Mouse (Mus musculus) hindbrain, embryonic 11.5 days (tissue): ENCODE measurements around the gene Hist1h4d. TPM values are rescaled to one million over a fixed set of nuclear protein-coding genes. Genes with fewer than 3 reads are reported as not detected.
"Not testable (repeated sequence)": the region's sequence is repeated elsewhere in the genome, so short reads cannot be mapped to it uniquely, and the experiment has no call there.

ENCODE experiments used
- ATAC-seq: fragments of 200-750 bp; cut with Nextera tagmentation; 2 replicates; pipeline ENCODE4 v1.8.0; 2017; ENCODE audit warnings: mild to moderate bottlenecking, moderate TSS enrichment, moderate library complexity; ENCODE audit not compliant: low FRiP score
- DNase-seq: peaks from one replicate; pipeline ENCODE4 v3.0.0-alpha.2; 2015; ENCODE audit warnings: low spot score
- H3K27ac ChIP-seq: fragments of 300-500 bp; sonication (generic); 2 replicates; pipeline ENCODE4 v1.5.1; 2014; ENCODE audit warnings: mild to moderate bottlenecking, low read depth, low read length
- H3K27me3 ChIP-seq: fragments of 300-500 bp; sonication (generic); 2 replicates; pipeline ENCODE4 v1.6.1; 2014; ENCODE audit warnings: mild to moderate bottlenecking, low read length, moderate library complexity, mixed read lengths; ENCODE audit not compliant: control insufficient read depth, insufficient read depth
- H3K36me3 ChIP-seq: fragments of 300-500 bp; sonication (generic); 2 replicates; pipeline ENCODE4 v1.6.1; 2014; ENCODE audit warnings: mild to moderate bottlenecking, low read length, moderate library complexity, mixed read lengths; ENCODE audit not compliant: control insufficient read depth, insufficient read depth
- H3K4me1 ChIP-seq: fragments of 300-500 bp; sonication (generic); replicated peaks from 2 replicates; pipeline ENCODE4 v1.6.1; 2014; ENCODE audit warnings: low read length, mixed read lengths; ENCODE audit not compliant: control insufficient read depth, insufficient read depth
- H3K4me2 ChIP-seq: fragments of 300-500 bp; sonication (generic); replicated peaks from 2 replicates; pipeline ENCODE4 v1.6.1; 2014; ENCODE audit warnings: mild to moderate bottlenecking, low read depth, low read length
- H3K4me3 ChIP-seq: fragments of 300-500 bp; sonication (generic); 2 replicates; pipeline ENCODE4 v1.5.1; 2014; ENCODE audit warnings: low read depth, low read length
- H3K9ac ChIP-seq: fragments of 300-500 bp; sonication (generic); 2 replicates; pipeline ENCODE4 v1.6.1; 2014; ENCODE audit warnings: low read depth, low read length
- H3K9me3 ChIP-seq: fragments of 300-500 bp; sonication (generic); 2 replicates; pipeline ENCODE4 v1.6.1; 2016; ENCODE audit warnings: low read length; ENCODE audit not compliant: control insufficient read depth
- WGBS: fragments of 180-500 bp; shearing (Covaris S2); extraction: QIAGEN DNeasy Blood & Tissue Kit; methylation state at CpG from one replicate; pipeline ENCODE4 v1.1.7; 2014; 5-methylcytosine and 5-hydroxymethylcytosine counted together
- polyA plus RNA-seq: library from polyadenylated mRNA; unstranded; fragments of >200 nt; fragmentation: Nextera tagmentation; extraction: Ambion mirVana; gene quantifications from 2 replicates; pipeline ENCODE4 v1.2.1, GENCODE M21; 2014

The Hist1h4d gene
- polyA plus RNA-seq, 1 experiment from 2014 or later: 95.9 TPM

DNA sequence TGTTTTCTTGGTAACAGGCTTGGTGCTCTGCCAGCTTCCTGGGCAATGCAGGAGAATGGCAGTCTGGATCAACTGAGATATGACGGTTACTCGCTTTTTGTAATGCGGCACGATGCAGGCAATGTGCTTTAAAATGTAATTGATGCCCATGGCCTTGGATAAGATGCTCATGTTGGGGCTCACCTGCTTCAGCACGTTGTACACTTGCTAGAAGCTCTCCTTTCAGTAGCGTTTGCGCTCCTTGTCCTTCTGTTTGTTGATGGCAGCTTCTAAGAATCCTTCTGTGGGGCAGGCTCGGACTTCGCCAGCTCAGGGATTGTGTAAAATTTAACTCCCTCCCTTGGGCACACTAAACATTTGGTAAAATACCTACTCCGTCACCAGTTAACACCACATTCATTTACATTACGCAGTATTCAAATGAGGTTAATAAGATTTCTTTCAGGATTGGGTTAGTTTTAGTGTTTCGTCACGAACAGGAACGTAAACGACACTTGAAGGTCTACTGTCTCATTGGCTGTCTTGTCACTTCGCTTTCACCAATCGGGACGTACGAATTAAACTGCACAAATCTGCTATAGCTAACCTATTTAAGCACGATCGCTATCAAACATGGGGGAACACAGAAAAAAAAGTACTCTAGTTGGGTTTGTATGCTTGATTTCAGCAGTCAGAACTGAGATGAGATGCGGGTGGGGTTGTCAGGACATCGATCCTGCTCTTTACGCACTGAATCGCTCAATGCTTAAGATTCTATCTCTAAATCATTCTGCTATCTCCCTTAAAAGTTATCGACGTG is 39.5 kb downstream of the Hist1h4d start, which contains the start of gene Hist1h2be:
Gene Hist1h2be (minus strand): TSS at position 392 of the 799 bp plus-strand sequence.
- Histone ChIP-seq H3K27ac (peak within 1 kb of the TSS; percentile 96), H3K4me2 (peak within 1 kb of the TSS; percentile 93), H3K4me3 (peak within 1 kb of the TSS; percentile 61), H3K9me3 (no peaks in the 10 kb centered on the region), H3K9ac (peak within 1 kb of the TSS; percentile 89), H3K4me1 (no peaks in the 10 kb centered on the region), H3K27me3 (no peaks in the 10 kb centered on the region), H3K36me3 (no peaks in the 10 kb centered on the region)
- WGBS: under 1% methylated on average over 27 of the region's 27 CpGs
- ATAC-seq (peak; percentile 87), DNase-seq (peak; percentile 81)

DNA sequence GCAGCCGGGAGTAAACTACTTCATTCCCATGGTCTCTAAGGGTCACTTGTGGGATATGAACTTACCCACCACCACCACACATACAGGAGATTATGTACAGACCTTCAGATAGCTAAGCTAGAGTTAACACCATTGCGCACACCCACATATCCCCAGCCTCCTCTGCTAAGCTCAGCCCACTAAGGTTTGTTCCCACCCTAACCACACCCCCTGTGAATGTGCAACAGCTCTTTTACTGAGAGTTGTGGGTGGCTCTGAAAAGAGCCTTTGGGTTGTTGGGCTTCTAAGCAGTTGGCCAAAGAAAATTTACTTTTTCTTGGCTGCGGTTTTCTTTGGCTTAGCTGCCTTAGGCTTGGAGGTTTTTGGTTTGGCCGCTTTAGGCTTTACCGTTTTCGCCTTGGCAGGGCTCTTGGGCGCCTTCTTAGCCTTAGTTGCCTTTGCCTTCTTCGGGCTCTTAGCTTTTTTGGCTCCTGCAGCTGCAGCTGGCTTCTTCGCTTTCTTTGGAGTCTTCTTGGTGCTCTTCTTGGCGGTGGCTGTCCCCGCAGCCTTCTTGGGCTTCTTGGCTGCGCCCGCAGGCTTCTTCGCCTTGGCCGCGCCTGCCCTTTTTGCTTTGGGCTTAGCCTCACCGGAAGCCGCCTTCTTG is 40.3 kb downstream of the Hist1h4d start:
- WGBS: 1% methylated on average over 18 of the region's 18 CpGs
- H3K4me2 ChIP-seq: peak overlapping the region; percentile 93
- peak overlapping the region; percentile 61 for H3K4me3 ChIP-seq
- no peaks in the 10 kb centered on the region for H3K36me3 ChIP-seq
- H3K27ac ChIP-seq: peak overlapping the region; percentile 96
- DNase-seq (no peak), ATAC-seq (peak; percentile 84)
- peak overlapping the region; percentile 89 for H3K9ac ChIP-seq
- no peaks in the 10 kb centered on the region for H3K9me3 ChIP-seq
- H3K27me3 ChIP-seq: no peaks in the 10 kb centered on the region
- no peaks in the 10 kb centered on the region for H3K4me1 ChIP-seq

DNA sequence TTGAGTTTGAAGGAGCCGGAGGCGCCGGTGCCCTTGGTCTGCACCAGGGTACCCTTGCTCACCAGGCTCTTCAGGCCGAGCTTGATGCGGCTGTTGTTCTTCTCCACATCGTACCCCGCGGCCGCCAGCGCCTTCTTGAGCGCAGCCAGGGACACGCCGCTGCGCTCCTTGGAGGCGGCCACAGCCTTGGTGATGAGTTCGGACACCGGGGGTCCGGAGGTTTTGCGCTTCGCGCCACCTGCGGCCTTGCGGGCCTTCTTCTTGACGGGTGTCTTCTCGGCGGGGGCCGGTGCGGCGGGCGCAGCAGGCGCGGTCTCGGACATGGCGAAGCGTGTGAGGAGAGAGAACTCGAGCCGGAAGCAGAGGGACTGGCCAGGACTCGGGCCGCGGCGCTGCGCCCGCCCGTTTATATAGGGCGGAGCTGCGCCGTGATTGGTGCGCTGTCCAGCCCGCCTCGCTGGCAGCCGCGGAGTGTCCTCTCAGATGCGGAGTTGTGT is 40.8 kb downstream of the Hist1h4d start, which contains the start of gene Hist1h1e:
Gene Hist1h1e (minus strand): TSS at position 384 of the 497 bp plus-strand sequence.
- ATAC-seq: peak; percentile 95
- H3K27me3 ChIP-seq, H3K9me3 ChIP-seq, H3K36me3 ChIP-seq, H3K4me1 ChIP-seq: not testable (repeated sequence)
- Histone ChIP-seq H3K4me3 (peak within 1 kb of the TSS; percentile 61), H3K27ac (peak within 1 kb of the TSS; percentile 96), H3K4me2 (peak within 1 kb of the TSS; percentile 93), H3K9ac (peak within 1 kb of the TSS; percentile 89)
- WGBS: under 1% methylated on average over 51 of the region's 53 CpGs
- DNase-seq: peak; percentile 95

DNA sequence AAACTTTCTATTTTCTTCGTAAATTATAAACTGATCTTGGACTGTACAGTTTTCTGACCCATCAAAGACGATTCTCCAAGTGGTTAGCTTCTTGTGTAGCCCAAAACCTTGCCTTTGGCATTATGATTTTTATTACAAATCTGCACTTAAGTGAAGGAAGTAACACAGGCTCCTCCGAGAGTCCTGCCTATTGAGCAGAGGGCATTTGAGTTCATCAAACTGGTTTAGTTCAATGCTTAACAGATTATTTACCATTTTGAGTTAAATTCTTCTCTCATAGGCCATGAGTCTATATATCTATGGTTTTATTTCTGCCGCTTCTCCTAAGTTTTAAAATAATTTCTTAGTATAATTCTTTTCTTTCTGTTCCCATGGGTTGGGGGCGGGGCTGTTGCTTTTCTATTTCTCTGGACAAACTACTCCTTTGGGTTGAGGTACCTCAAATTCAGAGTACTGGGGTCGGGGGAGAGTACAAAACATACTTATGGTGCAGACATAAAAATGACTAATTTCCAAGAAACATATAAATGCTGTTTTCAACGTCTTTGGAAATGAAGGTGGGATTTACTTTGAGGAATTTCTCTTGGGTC is 41.6 kb downstream of the Hist1h4d start:
- H3K27me3 ChIP-seq: no peaks in the 10 kb centered on the region
- no peaks in the 10 kb centered on the region for H3K9me3 ChIP-seq
- H3K9ac ChIP-seq: peak overlapping the region; percentile 51
- no peak for ATAC-seq
- H3K4me1 ChIP-seq: no peaks in the 10 kb centered on the region
- DNase-seq: no peak
- WGBS: 30% methylated on average over 7 of the region's 7 CpGs
- H3K4me3 ChIP-seq: peak overlapping the region; percentile 61
- peak overlapping the region; percentile 96 for H3K27ac ChIP-seq
- H3K4me2 ChIP-seq: peak overlapping the region; percentile 93
- H3K36me3 ChIP-seq: no peaks in the 10 kb centered on the region

DNA sequence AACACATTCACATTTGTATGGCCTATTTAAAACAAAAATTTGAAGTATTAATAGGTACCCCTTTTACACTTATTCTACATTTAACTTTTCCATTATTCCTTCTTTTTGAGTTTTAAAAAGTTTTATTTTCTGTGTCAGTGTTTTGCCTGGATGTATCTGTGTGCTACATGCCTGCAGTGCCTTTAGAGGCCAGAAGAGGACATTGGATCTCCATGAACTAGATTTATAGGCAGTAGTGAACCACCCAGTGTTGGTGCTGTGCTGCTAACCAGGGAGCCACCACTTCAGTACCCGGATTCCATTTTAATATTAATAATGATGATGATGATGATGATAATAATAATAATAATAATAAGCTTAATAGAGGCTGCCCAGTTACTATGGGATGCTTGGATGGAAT is 49.3 kb downstream of the Hist1h4d start:
- no peaks in the 10 kb centered on the region for H3K9me3 ChIP-seq
- no peak overlapping the region for H3K9ac ChIP-seq
- H3K36me3 ChIP-seq: no peaks in the 10 kb centered on the region
- 50% methylated on average over 1 of the region's 1 CpGs for WGBS
- ATAC-seq (no peak), DNase-seq (no peak)
- H3K4me3 ChIP-seq: no peak overlapping the region
- H3K4me2 ChIP-seq: no peak overlapping the region
- H3K27me3 ChIP-seq: no peaks in the 10 kb centered on the region
- no peak overlapping the region for H3K27ac ChIP-seq
- H3K4me1 ChIP-seq: no peaks in the 10 kb centered on the region

Other genes starting within 250 kb of the Hist1h4d start
- gene Zfp322a, start 212.4 kb upstream of the Hist1h4d start, polyA plus RNA-seq: 65.0 and 65.6 TPM in 2 replicates
- gene Abt1, start 157.7 kb upstream of the Hist1h4d start, polyA plus RNA-seq: 12.1 and 13.4 TPM in 2 replicates
- gene Btn1a1, start 115.7 kb upstream of the Hist1h4d start, polyA plus RNA-seq: not detected in 2 replicates
- gene Btn2a2, start 92.7 kb upstream of the Hist1h4d start, polyA plus RNA-seq: 0.15 and 0.18 TPM in 2 replicates
- 4.7 TPM in 2 replicates for gene Hist1h4h, start 50.5 kb upstream of the Hist1h4d start, polyA plus RNA-seq
- gene Hist1h2af, start 47.7 kb upstream of the Hist1h4d start, polyA plus RNA-seq: 3.6 and 8.4 TPM in 2 replicates
- 3.7 and 4.8 TPM in 2 replicates for gene Hist1h3g, start 46.2 kb upstream of the Hist1h4d start, polyA plus RNA-seq
- gene Hist1h2bh, start 38.2 kb upstream of the Hist1h4d start, polyA plus RNA-seq: 0.60 and 0.89 TPM in 2 replicates
- gene Hist1h3f, start 37.5 kb upstream of the Hist1h4d start, polyA plus RNA-seq: 1.0 and 1.1 TPM in 2 replicates
- gene Hist1h4f, start 29.9 kb upstream of the Hist1h4d start, polyA plus RNA-seq: 0.56 and 0.80 TPM in 2 replicates
- 0.56 and 0.57 TPM in 2 replicates for gene Hist1h1d, start 28.3 kb upstream of the Hist1h4d start, polyA plus RNA-seq
- 6.7 and 6.9 TPM in 2 replicates for gene Hist1h3e, start 19.2 kb upstream of the Hist1h4d start, polyA plus RNA-seq
- gene Hist1h2ae, start 10.4 kb upstream of the Hist1h4d start, polyA plus RNA-seq: 70.9 and 82.9 TPM in 2 replicates
- 3.2 and 4.8 TPM in 2 replicates for gene Hist1h2bg, start 10.2 kb upstream of the Hist1h4d start, polyA plus RNA-seq
- gene Hist1h2bf, start 7.4 kb upstream of the Hist1h4d start, polyA plus RNA-seq: 1.5 and 3.7 TPM in 2 replicates
- 1.0 and 2.9 TPM in 2 replicates for gene Hist1h2ad, start 7.2 kb upstream of the Hist1h4d start, polyA plus RNA-seq
- 7.2 and 8.3 TPM in 2 replicates for gene Hist1h3d, start 5.8 kb upstream of the Hist1h4d start, polyA plus RNA-seq
- 1.8 and 2.2 TPM in 2 replicates for gene Hist1h2be, start 39.5 kb downstream of the Hist1h4d start, polyA plus RNA-seq
- gene Hist1h1e, start 41.0 kb downstream of the Hist1h4d start, polyA plus RNA-seq: 19.7 and 23.7 TPM in 2 replicates
- gene Hist1h2ac, start 102.3 kb downstream of the Hist1h4d start, polyA plus RNA-seq: 0.79 and 0.84 TPM in 2 replicates
- 21.0 and 26.1 TPM in 2 replicates for gene Hist1h2bc, start 102.6 kb downstream of the Hist1h4d start, polyA plus RNA-seq
- 0.17 TPM in 1 of 2 replicates, not detected in the other for gene Hist1h1t, start 114.2 kb downstream of the Hist1h4d start, polyA plus RNA-seq
- 4.5 and 4.9 TPM in 2 replicates for gene Hist1h4c, start 116.9 kb downstream of the Hist1h4d start, polyA plus RNA-seq
- gene Hfe, start 129.3 kb downstream of the Hist1h4d start, polyA plus RNA-seq: 3.4 and 4.2 TPM in 2 replicates
- 14.9 and 16.7 TPM in 2 replicates for gene Hist1h1c, start 157.2 kb downstream of the Hist1h4d start, polyA plus RNA-seq
- 10.7 and 11.3 TPM in 2 replicates for gene Hist1h3c, start 164.0 kb downstream of the Hist1h4d start, polyA plus RNA-seq
- gene Hist1h2bb, start 165.1 kb downstream of the Hist1h4d start, polyA plus RNA-seq: 1.4 and 3.0 TPM in 2 replicates
- gene Hist1h2ab, start 169.5 kb downstream of the Hist1h4d start, polyA plus RNA-seq: 42.5 and 50.0 TPM in 2 replicates
- 6.5 and 10.7 TPM in 2 replicates for gene Hist1h3b, start 170.7 kb downstream of the Hist1h4d start, polyA plus RNA-seq
- 3.6 and 4.8 TPM in 2 replicates for gene Hist1h4b, start 175.4 kb downstream of the Hist1h4d start, polyA plus RNA-seq
- gene Hist1h4a, start 179.6 kb downstream of the Hist1h4d start, polyA plus RNA-seq: 0.32 TPM in 1 of 2 replicates, not detected in the other
- 3.4 and 5.3 TPM in 2 replicates for gene Hist1h3a, start 180.8 kb downstream of the Hist1h4d start, polyA plus RNA-seq
- gene Hist1h1a, start 182.1 kb downstream of the Hist1h4d start, polyA plus RNA-seq: 2.4 and 3.7 TPM in 2 replicates
- not detected in 2 replicates for gene Trim38, start 188.3 kb downstream of the Hist1h4d start, polyA plus RNA-seq
- not detected in 2 replicates for gene Slc17a2, start 225.4 kb downstream of the Hist1h4d start, polyA plus RNA-seq